Mouse (Mus musculus) stomach, embryonic 14.5 days (tissue): ENCODE measurements around the gene Fut11. TPM values are rescaled to one million over a fixed set of nuclear protein-coding genes. Genes with fewer than 3 reads are reported as not detected.
"Not testable (repeated sequence)": the region's sequence is repeated elsewhere in the genome, so short reads cannot be mapped to it uniquely, and the experiment has no call there.

ENCODE experiments used
- ATAC-seq: fragments of 200-750 bp; cut with Nextera tagmentation; 2 replicates; pipeline ENCODE4 v1.8.0; 2017; ENCODE audit warnings: low read depth, moderate TSS enrichment; ENCODE audit not compliant: insufficient number of reproducible peaks, insufficient read depth, low FRiP score
- H3K27ac ChIP-seq: fragments of 300-500 bp; sonication (generic); 2 replicates; pipeline ENCODE4 v1.5.1; 2014; ENCODE audit warnings: mild to moderate bottlenecking, low read length, moderate library complexity, mixed read lengths
- H3K27me3 ChIP-seq: fragments of 300-500 bp; sonication (generic); 2 replicates; pipeline ENCODE4 v1.6.1; 2014; ENCODE audit warnings: low read length, control low read depth, mixed read lengths; ENCODE audit not compliant: control insufficient read depth, insufficient read depth
- H3K36me3 ChIP-seq: fragments of 300-500 bp; sonication (generic); 2 replicates; pipeline ENCODE4 v1.6.1; 2014; ENCODE audit warnings: mild to moderate bottlenecking, control low read depth, low read length, moderate library complexity, mixed read lengths; ENCODE audit not compliant: control insufficient read depth, insufficient read depth
- H3K4me1 ChIP-seq: fragments of 300-500 bp; sonication (generic); 2 replicates; pipeline ENCODE4 v1.6.1; 2014; ENCODE audit warnings: low read length, control low read depth, mixed read lengths; ENCODE audit not compliant: control insufficient read depth, insufficient read depth
- H3K4me2 ChIP-seq: fragments of 300-500 bp; sonication (generic); replicated peaks from 2 replicates; pipeline ENCODE4 v1.6.1; 2014; ENCODE audit warnings: low read depth, low read length, control low read depth
- H3K4me3 ChIP-seq: fragments of 300-500 bp; sonication (generic); 2 replicates; pipeline ENCODE4 v1.5.1; 2014; ENCODE audit warnings: low read depth, low read length, control low read depth
- H3K9ac ChIP-seq: fragments of 300-500 bp; sonication (generic); replicated peaks from 2 replicates; pipeline ENCODE4 v1.6.1; 2014; ENCODE audit warnings: low read depth, mild to moderate bottlenecking, control low read depth, low read length, moderate library complexity, mixed read lengths
- H3K9me3 ChIP-seq: fragments of 300-500 bp; sonication (generic); 2 replicates; pipeline ENCODE4 v1.6.1; 2016; ENCODE audit warnings: low read depth, low read length, control low read depth; ENCODE audit not compliant: control insufficient read depth
- WGBS: fragments of 180-500 bp; shearing (Covaris S2); extraction: QIAGEN DNeasy Blood & Tissue Kit; methylation state at CpG from one replicate; pipeline ENCODE4 v1.1.7; 2014; 5-methylcytosine and 5-hydroxymethylcytosine counted together
- polyA plus RNA-seq: library from polyadenylated mRNA; unstranded; fragments of >200 nt; fragmentation: Nextera tagmentation; extraction: Ambion mirVana; gene quantifications from 2 replicates; pipeline ENCODE4 v1.2.1, GENCODE M21; 2014

Gene Fut11
- polyA plus RNA-seq, 1 experiment from 2014 or later: 20.5 TPM

- ATAC-seq: no peak
- Histone ChIP-seq H3K4me3 (no peak overlapping the region), H3K4me2 (no peak overlapping the region), H3K36me3 (peaks cover 21% of the 10 kb centered on the region; the same call in 1 of the 2 replicates), H3K27ac (no peak overlapping the region), H3K4me1 (peaks cover 43% of the 10 kb centered on the region), H3K9me3 (no peaks in the 10 kb centered on the region), H3K9ac (no peak overlapping the region), H3K27me3 (no peaks in the 10 kb centered on the region)
- WGBS: 73% methylated on average over 3 of the region's 3 CpGs
These were observed 5.6 kb downstream of the Fut11 start for GRCm38 (mm10) chr14:20700362-20700761.

- no peaks in the 10 kb centered on the region for H3K27me3 ChIP-seq
- H3K36me3 ChIP-seq: peaks cover 21% of the 10 kb centered on the region; the same call in 1 of the 2 replicates
- no peaks in the 10 kb centered on the region for H3K9me3 ChIP-seq
- no peak overlapping the region for H3K9ac ChIP-seq
- WGBS: 74% methylated on average over 8 of the region's 8 CpGs
- no peak for ATAC-seq
- peaks cover 35% of the 10 kb centered on the region for H3K4me1 ChIP-seq
- H3K4me2 ChIP-seq: peak overlapping the region; percentile 62
- H3K27ac ChIP-seq: no peak overlapping the region
- H3K4me3 ChIP-seq: peak overlapping the region; percentile 73; the same call in 1 of the 2 replicates
These were observed 6.8 kb downstream of the Fut11 start for GRCm38 (mm10) chr14:20701554-20701953.

- peak overlapping the region; percentile 90 for H3K27ac ChIP-seq
- peaks cover 29% of the 10 kb centered on the region for H3K4me1 ChIP-seq
- H3K36me3 ChIP-seq: peaks cover 21% of the 10 kb centered on the region; the same call in 1 of the 2 replicates
- ATAC-seq: peak; percentile 17; the same call in 1 of the 2 replicates
- WGBS: 3% methylated on average over 15 of the region's 15 CpGs
- no peaks in the 10 kb centered on the region for H3K27me3 ChIP-seq
- peak overlapping the region; percentile 73 for H3K4me3 ChIP-seq
- peak overlapping the region; percentile 62 for H3K4me2 ChIP-seq
- H3K9me3 ChIP-seq: no peaks in the 10 kb centered on the region
- H3K9ac ChIP-seq: peak overlapping the region; percentile 74
These were observed 7.5 kb downstream of the Fut11 start for GRCm38 (mm10) chr14:20702096-20702740.

- peak within 1 kb of the TSS; percentile 62 for H3K4me2 ChIP-seq
- H3K27me3 ChIP-seq: no peaks in the 10 kb centered on the region
- H3K36me3 ChIP-seq: peaks cover 21% of the 10 kb centered on the region; the same call in 1 of the 2 replicates
- ATAC-seq: peak; percentile 78
- peak within 1 kb of the TSS; percentile 74 for H3K9ac ChIP-seq
- H3K27ac ChIP-seq: peak within 1 kb of the TSS; percentile 90
- H3K4me3 ChIP-seq: peak within 1 kb of the TSS; percentile 73
- no peaks in the 10 kb centered on the region for H3K9me3 ChIP-seq
- under 1% methylated on average over 61 of the region's 61 CpGs for WGBS
- H3K4me1 ChIP-seq: peaks cover 25% of the 10 kb centered on the region
These were observed 8.1 kb downstream of the Fut11 start, which contains the start of gene Chchd1 for GRCm38 (mm10) chr14:20702741-20703381. Gene Chchd1, plus strand, starts transcription at chr14:20703006.

- Histone ChIP-seq H3K4me3 (peak overlapping the region; percentile 73), H3K36me3 (peaks cover 18% of the 10 kb centered on the region; the same call in 1 of the 2 replicates), H3K4me1 (peaks cover 21% of the 10 kb centered on the region), H3K27ac (peak overlapping the region; percentile 90), H3K4me2 (peak overlapping the region; percentile 62), H3K9ac (peak overlapping the region; percentile 74)
- not testable (repeated sequence) for ATAC-seq, H3K27me3 ChIP-seq, H3K9me3 ChIP-seq
- 7% methylated on average over 8 of the region's 8 CpGs for WGBS
These were observed 8.7 kb downstream of the Fut11 start for GRCm38 (mm10) chr14:20703461-20703860.

- peak within 1 kb of the TSS; percentile 59 for H3K4me2 ChIP-seq
- peak within 1 kb of the TSS; percentile 87 for H3K27ac ChIP-seq
- peak within 1 kb of the TSS; percentile 98 for H3K4me3 ChIP-seq
- peak within 1 kb of the TSS; percentile 92 for H3K9ac ChIP-seq
- H3K27me3 ChIP-seq: no peaks in the 10 kb centered on the region
- H3K4me1 ChIP-seq: peaks cover 17% of the 10 kb centered on the region
- peak; percentile 91 for ATAC-seq
- under 1% methylated on average over 74 of the region's 80 CpGs for WGBS
- no peaks in the 10 kb centered on the region for H3K9me3 ChIP-seq
- H3K36me3 ChIP-seq: peaks cover 30% of the 10 kb centered on the region
These were observed 12.7 kb downstream of the Fut11 start, which contains the start of gene Zswim8 for GRCm38 (mm10) chr14:20707201-20708190. Gene Zswim8, plus strand, starts transcription at chr14:20707552.

GRCm38 (mm10) chr14:20708239-20708638 lies 13.5 kb downstream of the Fut11 start:
- H3K9me3 ChIP-seq: no peaks in the 10 kb centered on the region
- H3K9ac ChIP-seq: peak overlapping the region; percentile 92
- WGBS: 4% methylated on average over 10 of the region's 10 CpGs
- peaks cover 36% of the 10 kb centered on the region for H3K36me3 ChIP-seq
- H3K27me3 ChIP-seq: no peaks in the 10 kb centered on the region
- no peak for ATAC-seq
- H3K4me2 ChIP-seq: peak overlapping the region; percentile 59
- H3K4me1 ChIP-seq: peaks cover 17% of the 10 kb centered on the region
- H3K27ac ChIP-seq: no peak overlapping the region
- peak overlapping the region; percentile 98 for H3K4me3 ChIP-seq

- Histone ChIP-seq H3K9me3 (no peaks in the 10 kb centered on the region), H3K36me3 (peaks cover 79% of the 10 kb centered on the region), H3K27me3 (no peaks in the 10 kb centered on the region), H3K4me3 (no peak overlapping the region), H3K4me1 (peaks cover 8% of the 10 kb centered on the region), H3K4me2 (no peak overlapping the region), H3K9ac (no peak overlapping the region), H3K27ac (no peak overlapping the region)
- WGBS: 67% methylated on average over 11 of the region's 11 CpGs
- ATAC-seq: 0 out of 2 replicates have a peak, but pooled peaks have one; percentile 56
These were observed 19.1 kb downstream of the Fut11 start for GRCm38 (mm10) chr14:20713832-20714231.
